Mouse (Mus musculus): Measurements from ENCODE around the gene Fam221b. TPM values are rescaled to one million over a fixed set of nuclear protein-coding genes. Genes with fewer than 3 reads are reported as not detected.

Fam221b gene
- polyA plus RNA-seq, 1 experiment from 2014 or later = 1.5 TPM

GRCm38 (mm10) chr4:43691026-43691425, 22.1 kb upstream of the Fam221b start:
- H3K27me3 ChIP-seq = no peaks in the 10 kb centered on the region
- H3K9ac ChIP-seq = no peak overlapping the region
- WGBS = 82% methylated on average over 5 of the region's 5 CpGs
- no peak overlapping the region for H3K4me2 ChIP-seq
- H3K27ac ChIP-seq (replicated peaks) = no peak overlapping the region
- no peaks in the 10 kb centered on the region for H3K9me3 ChIP-seq
- no peak overlapping the region for H3K4me3 ChIP-seq
- ATAC-seq (ENCODE audit: low FRiP score, low read depth) = no peak
- no peaks in the 10 kb centered on the region for H3K4me1 ChIP-seq (replicated peaks)
- H3K36me3 ChIP-seq = peaks cover 32% of the 10 kb centered on the region

DNA sequence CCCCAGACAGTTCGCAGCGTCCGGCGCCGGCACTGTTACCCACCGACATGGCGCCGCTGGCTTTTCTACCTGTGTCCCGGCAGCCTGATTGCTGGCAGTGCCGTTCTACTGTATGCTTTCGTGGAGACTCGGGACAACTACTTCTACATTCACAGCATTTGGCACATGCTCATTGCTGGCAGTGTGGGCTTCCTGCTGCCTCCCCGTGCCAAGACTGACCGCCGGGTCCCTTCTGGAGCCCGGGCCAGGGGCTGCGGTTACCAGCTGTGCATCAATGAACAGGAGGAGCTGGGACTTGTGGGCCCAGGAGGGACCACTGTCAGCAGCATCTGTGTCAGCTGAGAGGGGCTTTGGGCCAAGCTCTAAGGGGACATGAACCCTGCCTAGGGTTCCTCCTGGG, 21.1 kb upstream of the Fam221b start:
- peaks cover 42% of the 10 kb centered on the region for H3K36me3 ChIP-seq
- H3K27me3 ChIP-seq = no peaks in the 10 kb centered on the region
- no peak overlapping the region for H3K4me2 ChIP-seq
- ATAC-seq (ENCODE audit: low FRiP score, low read depth) = no peak
- WGBS = 93% methylated on average over 17 of the region's 17 CpGs
- no peak overlapping the region for H3K27ac ChIP-seq (replicated peaks)
- no peaks in the 10 kb centered on the region for H3K9me3 ChIP-seq
- H3K9ac ChIP-seq = no peak overlapping the region
- H3K4me1 ChIP-seq (replicated peaks) = no peaks in the 10 kb centered on the region
- no peak overlapping the region for H3K4me3 ChIP-seq

DNA sequence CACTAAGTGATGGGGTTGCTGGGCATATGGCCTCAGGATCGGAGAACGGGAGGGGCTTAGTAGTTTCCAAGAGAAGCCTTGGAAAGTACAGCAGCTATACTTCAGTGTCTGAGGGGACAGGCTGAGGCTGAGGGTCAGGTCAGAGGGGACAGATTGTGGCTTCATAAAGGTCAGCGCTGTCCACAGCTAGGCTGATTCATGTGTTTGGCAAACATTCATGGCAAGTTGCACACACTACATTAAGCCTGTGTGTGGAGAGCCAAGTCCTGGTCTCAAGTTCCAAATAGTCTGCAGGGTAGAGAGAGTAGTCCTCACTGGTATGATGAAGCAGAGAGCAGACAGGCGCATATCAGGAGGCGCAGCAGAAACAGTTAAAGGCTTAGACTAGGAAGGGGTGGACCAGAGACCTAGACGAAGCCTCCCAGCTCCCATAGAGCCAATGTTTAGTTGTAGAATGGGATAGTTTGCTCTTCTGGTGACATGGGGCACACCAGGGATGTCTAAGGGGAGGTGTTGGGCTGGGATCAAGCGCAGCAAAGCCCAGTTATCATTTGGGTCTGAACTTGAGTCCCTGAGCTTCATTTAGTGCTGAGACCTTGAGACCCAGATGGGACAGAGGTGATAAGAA, 10.6 kb upstream of the Fam221b start:
- no peaks in the 10 kb centered on the region for H3K9me3 ChIP-seq
- H3K4me2 ChIP-seq = no peak overlapping the region
- H3K27me3 ChIP-seq = no peaks in the 10 kb centered on the region
- peaks cover 78% of the 10 kb centered on the region for H3K36me3 ChIP-seq
- H3K4me1 ChIP-seq (replicated peaks) = no peaks in the 10 kb centered on the region
- WGBS = 91% methylated on average over 7 of the region's 7 CpGs
- H3K9ac ChIP-seq = no peak overlapping the region
- no peak overlapping the region for H3K27ac ChIP-seq (replicated peaks)
- no peak overlapping the region for H3K4me3 ChIP-seq
- ATAC-seq (ENCODE audit: low FRiP score, low read depth) = no peak

GRCm38 (mm10) chr4:43678541-43678940, 9.6 kb upstream of the Fam221b start:
- H3K9me3 ChIP-seq = no peaks in the 10 kb centered on the region
- H3K4me1 ChIP-seq (replicated peaks) = no peaks in the 10 kb centered on the region
- H3K9ac ChIP-seq = no peak overlapping the region
- H3K27ac ChIP-seq (replicated peaks) = no peak overlapping the region
- no peaks in the 10 kb centered on the region for H3K27me3 ChIP-seq
- H3K4me2 ChIP-seq = no peak overlapping the region
- WGBS = 92% methylated on average over 6 of the region's 6 CpGs
- H3K4me3 ChIP-seq = no peak overlapping the region
- peaks cover 82% of the 10 kb centered on the region for H3K36me3 ChIP-seq
- ATAC-seq (ENCODE audit: low FRiP score, low read depth) = no peak

GRCm38 (mm10) chr4:43675608-43676007, 6.7 kb upstream of the Fam221b start:
- H3K4me1 ChIP-seq (replicated peaks) = peaks cover 24% of the 10 kb centered on the region
- no peak overlapping the region for H3K4me3 ChIP-seq
- H3K36me3 ChIP-seq = peaks cover 56% of the 10 kb centered on the region
- no peaks in the 10 kb centered on the region for H3K27me3 ChIP-seq
- no peaks in the 10 kb centered on the region for H3K9me3 ChIP-seq
- H3K27ac ChIP-seq (replicated peaks) = no peak overlapping the region
- 75% methylated on average over 4 of the region's 4 CpGs for WGBS
- ATAC-seq (ENCODE audit: low FRiP score, low read depth) = no peak
- H3K9ac ChIP-seq = no peak overlapping the region
- H3K4me2 ChIP-seq = no peak overlapping the region

- Histone ChIP-seq H3K9me3 (no peaks in the 10 kb centered on the region), H3K27ac (replicated peaks) (no peak overlapping the region), H3K27me3 (no peaks in the 10 kb centered on the region), H3K9ac (no peak overlapping the region), H3K4me3 (no peak overlapping the region), H3K4me1 (replicated peaks) (peaks cover 31% of the 10 kb centered on the region), H3K36me3 (peaks cover 53% of the 10 kb centered on the region), H3K4me2 (no peak overlapping the region)
- WGBS = 80% methylated on average over 5 of the region's 5 CpGs
- no peak for ATAC-seq (ENCODE audit: low FRiP score, low read depth)
These were observed 6.0 kb upstream of the Fam221b start for GRCm38 (mm10) chr4:43674974-43675373.

DNA sequence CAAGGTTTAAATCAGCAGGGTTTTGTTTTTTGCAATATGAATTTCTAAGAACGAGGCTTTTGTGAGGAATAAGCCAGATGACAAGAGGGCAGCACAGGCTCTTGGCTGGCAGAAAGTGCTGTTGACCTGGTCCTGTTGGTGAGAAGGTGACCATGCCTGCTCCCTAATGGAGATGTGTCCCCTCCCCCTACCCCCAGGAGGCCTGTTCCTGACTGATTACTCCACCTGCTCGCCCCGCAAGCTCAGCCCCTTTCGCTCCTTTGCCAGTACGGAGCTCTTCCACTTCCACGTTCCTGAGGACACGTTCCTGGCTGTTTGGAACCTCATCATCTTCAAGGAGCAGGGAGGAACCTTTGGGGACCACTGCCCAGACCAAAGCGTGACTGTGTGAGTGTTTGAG, 4.8 kb upstream of the Fam221b start:
- H3K36me3 ChIP-seq = peaks cover 46% of the 10 kb centered on the region
- H3K27me3 ChIP-seq = no peaks in the 10 kb centered on the region
- H3K4me2 ChIP-seq = no peak overlapping the region
- no peaks in the 10 kb centered on the region for H3K9me3 ChIP-seq
- no peak overlapping the region for H3K27ac ChIP-seq (replicated peaks)
- H3K9ac ChIP-seq = no peak overlapping the region
- peaks cover 36% of the 10 kb centered on the region for H3K4me1 ChIP-seq (replicated peaks)
- ATAC-seq (ENCODE audit: low FRiP score, low read depth) = no peak
- no peak overlapping the region for H3K4me3 ChIP-seq
- 67% methylated on average over 8 of the region's 8 CpGs for WGBS

DNA sequence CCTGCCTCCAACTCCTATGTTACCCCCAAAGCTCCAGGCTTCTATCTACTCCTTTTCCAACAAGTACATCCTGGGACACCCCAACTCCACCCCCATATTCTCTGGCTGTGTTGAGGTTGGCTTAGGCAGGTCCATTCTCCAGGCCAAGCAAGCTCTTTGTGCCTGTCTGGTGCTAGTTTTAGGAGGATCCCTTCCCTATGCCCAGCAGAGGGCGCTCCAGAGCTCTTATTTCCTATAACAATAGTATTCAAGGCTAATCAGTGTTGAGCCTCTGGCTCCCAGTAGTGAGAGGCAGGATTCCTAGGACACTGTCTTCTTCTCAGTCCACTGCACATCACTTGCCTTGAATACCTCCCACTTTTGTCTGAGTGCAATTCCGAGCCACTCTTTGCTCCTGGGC, 3.1 kb upstream of the Fam221b start:
- no peaks in the 10 kb centered on the region for H3K9me3 ChIP-seq
- no peaks in the 10 kb centered on the region for H3K27me3 ChIP-seq
- ATAC-seq (ENCODE audit: low FRiP score, low read depth) = peak; percentile 28; the same call in 1 of the 2 replicates
- 0% methylated on average over 2 of the region's 2 CpGs for WGBS
- H3K4me2 ChIP-seq = peak overlapping the region; percentile 91
- peak overlapping the region; percentile 93; the same call in 1 of the 2 replicates for H3K4me3 ChIP-seq
- H3K27ac ChIP-seq (replicated peaks) = no peak overlapping the region
- peaks cover 31% of the 10 kb centered on the region for H3K36me3 ChIP-seq
- H3K9ac ChIP-seq = no peak overlapping the region
- H3K4me1 ChIP-seq (replicated peaks) = peaks cover 41% of the 10 kb centered on the region

DNA sequence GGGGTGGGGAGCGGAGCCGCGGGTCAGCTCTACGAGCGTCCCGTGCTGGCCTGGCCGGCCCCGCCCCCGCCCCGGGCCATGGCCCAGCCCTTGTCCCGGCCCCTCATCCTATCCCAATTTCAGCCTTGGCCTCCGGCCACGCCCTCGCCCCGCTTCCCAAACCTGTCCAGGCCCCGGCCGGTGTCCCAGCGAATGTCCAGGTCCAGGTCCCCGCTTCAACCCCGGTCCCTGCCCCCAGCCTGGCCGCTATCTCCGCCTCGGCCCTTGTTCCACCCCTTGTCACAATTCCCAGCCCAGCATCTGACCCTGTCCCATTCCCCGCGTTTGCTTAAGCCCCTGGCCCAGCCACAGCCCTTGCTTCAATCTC, 466 bp upstream of the Fam221b start:
- H3K9me3 ChIP-seq = no peaks in the 10 kb centered on the region
- peak; percentile 72 for ATAC-seq (ENCODE audit: low FRiP score, low read depth)
- under 1% methylated on average over 25 of the region's 25 CpGs for WGBS

GRCm38 (mm10) chr4:43666412-43666811, 2.5 kb downstream of the Fam221b start:
- Histone ChIP-seq H3K4me1 (replicated peaks) (peaks cover 24% of the 10 kb centered on the region), H3K4me3 (no peak overlapping the region), H3K9me3 (no peaks in the 10 kb centered on the region), H3K4me2 (no peak overlapping the region), H3K36me3 (no peaks in the 10 kb centered on the region), H3K9ac (no peak overlapping the region), H3K27me3 (peaks cover 24% of the 10 kb centered on the region), H3K27ac (replicated peaks) (no peak overlapping the region)
- ATAC-seq (ENCODE audit: low FRiP score, low read depth) = no peak
- WGBS = 22% methylated on average over 4 of the region's 4 CpGs

More for the DNA sequence above, 466 bp upstream of the Fam221b start:
- peaks cover 41% of the 10 kb centered on the region for H3K4me1 ChIP-seq (replicated peaks)
- peak overlapping the region; percentile 75 for H3K27ac ChIP-seq (replicated peaks)
- peak overlapping the region; percentile 93 for H3K4me3 ChIP-seq
- H3K27me3 ChIP-seq = peaks cover 4% of the 10 kb centered on the region
- H3K9ac ChIP-seq = peak overlapping the region; percentile 97
- H3K36me3 ChIP-seq = peaks cover 6% of the 10 kb centered on the region
- peak overlapping the region; percentile 91 for H3K4me2 ChIP-seq

GRCm38 (mm10) chr4:43657146-43657545, 11.8 kb downstream of the Fam221b start:
- H3K4me1 ChIP-seq (replicated peaks) = peaks cover 23% of the 10 kb centered on the region
- no peak for ATAC-seq (ENCODE audit: low FRiP score, low read depth)
- peak overlapping the region; percentile 81 for H3K4me2 ChIP-seq
- H3K4me3 ChIP-seq = peak overlapping the region; percentile 92
- H3K27ac ChIP-seq (replicated peaks) = peak overlapping the region; percentile 95; the same call in 1 of the 2 replicates
- no peaks in the 10 kb centered on the region for H3K9me3 ChIP-seq
- 0 out of 2 replicates have a peak overlapping the region, but pooled peaks have one; percentile 40 for H3K9ac ChIP-seq
- no peaks in the 10 kb centered on the region for H3K36me3 ChIP-seq
- 60% methylated on average over 4 of the region's 4 CpGs for WGBS
- peaks cover 8% of the 10 kb centered on the region; the same call in 1 of the 2 replicates for H3K27me3 ChIP-seq

DNA sequence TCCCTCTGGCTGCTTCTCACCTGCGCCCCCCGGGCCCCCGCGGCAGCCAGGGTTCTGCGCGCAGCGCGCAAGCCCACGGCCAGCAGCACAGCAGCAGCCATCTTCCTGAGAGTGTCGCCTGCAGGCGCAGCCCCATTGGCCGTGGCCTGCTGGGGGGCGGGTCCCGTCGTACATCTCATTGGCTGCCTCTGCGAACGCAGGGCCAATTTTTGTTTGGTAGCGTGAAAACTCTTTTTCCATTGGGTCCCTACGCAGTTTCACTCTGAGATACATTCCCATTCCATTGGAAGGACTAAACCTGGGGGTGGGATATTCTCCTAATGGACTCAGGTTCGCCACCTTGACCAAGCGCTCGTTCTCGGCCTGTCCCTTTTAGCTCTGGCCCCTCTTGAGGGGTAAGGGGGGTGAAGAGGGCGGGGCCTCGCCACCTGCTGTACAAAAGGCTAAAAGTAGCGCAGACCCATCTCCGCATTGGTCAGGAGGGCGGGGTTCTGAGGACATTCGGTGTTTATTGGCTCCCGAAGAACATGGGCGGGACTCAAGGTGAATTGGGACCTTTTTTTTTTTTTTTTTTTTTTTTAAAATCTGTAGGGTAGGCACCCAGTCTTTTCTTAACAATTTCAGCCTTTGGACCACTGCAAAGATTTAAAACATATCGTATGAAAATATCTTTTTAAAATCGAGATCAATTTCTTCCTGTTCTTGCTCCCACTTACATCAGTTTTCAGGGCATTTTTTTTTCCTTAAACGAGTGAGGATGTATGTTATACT, 12.4 kb downstream of the Fam221b start, which contains the start of gene Hint2:
TSS of gene Hint2 (minus strand) at position 128 of the 771 bp plus-strand sequence.
- no peaks in the 10 kb centered on the region for H3K36me3 ChIP-seq
- H3K4me2 ChIP-seq = peak within 1 kb of the TSS; percentile 81
- 1% methylated on average over 34 of the region's 34 CpGs for WGBS
- peak; percentile 97 for ATAC-seq (ENCODE audit: low FRiP score, low read depth)
- peaks cover 23% of the 10 kb centered on the region for H3K4me1 ChIP-seq (replicated peaks)
- H3K9me3 ChIP-seq = no peaks in the 10 kb centered on the region
- peaks cover 2% of the 10 kb centered on the region; the same call in 1 of the 2 replicates for H3K27me3 ChIP-seq
- H3K4me3 ChIP-seq = peak within 1 kb of the TSS; percentile 92
- H3K9ac ChIP-seq = peak within 1 kb of the TSS; percentile 93
- H3K27ac ChIP-seq (replicated peaks) = peak within 1 kb of the TSS; percentile 95
